Mouse (Mus musculus) embryo, embryonic 11 days (tissue): ENCODE results near the gene Plod1.
"Not testable (repeated sequence)": the region's sequence is repeated elsewhere in the genome, so short reads cannot be mapped to it uniquely, and the experiment has no call there.

Experiments
- DNase-seq: peaks from one replicate; pipeline ENCODE4 v3.0.0-alpha.2; 2015

The Plod1 gene

GRCm38 (mm10) chr4:147888237-147888636 lies 48.3 kb downstream of the Plod1 start:
- no peak for DNase-seq

GRCm38 (mm10) chr4:147887277-147887676 lies 49.3 kb downstream of the Plod1 start:
- DNase-seq: no peak

GRCm38 (mm10) chr4:147886158-147886557 lies 50.4 kb downstream of the Plod1 start:
- DNase-seq: no peak

- DNase-seq: no peak
Observed at GRCm38 (mm10) chr4:147884138-147884537, 52.4 kb downstream of the Plod1 start.

- DNase-seq: no peak
Observed at GRCm38 (mm10) chr4:147883041-147883440, 53.5 kb downstream of the Plod1 start.

GRCm38 (mm10) chr4:147881792-147882191 lies 54.8 kb downstream of the Plod1 start:
- DNase-seq: no peak

GRCm38 (mm10) chr4:147879865-147880264 lies 56.7 kb downstream of the Plod1 start:
- no peak for DNase-seq

- DNase-seq: no peak
Observed at GRCm38 (mm10) chr4:147879456-147879855, 57.1 kb downstream of the Plod1 start.

- no peak for DNase-seq
Observed at GRCm38 (mm10) chr4:147878537-147878936, 58.0 kb downstream of the Plod1 start.

- DNase-seq: no peak
Observed at GRCm38 (mm10) chr4:147875852-147876575, 60.6 kb downstream of the Plod1 start.

GRCm38 (mm10) chr4:147869238-147869637 lies 67.3 kb downstream of the Plod1 start:
- peak; percentile 5 for DNase-seq

GRCm38 (mm10) chr4:147868450-147869031 lies 68.0 kb downstream of the Plod1 start, which contains the start of the genes Miip and Fv1:
Gene Miip, minus strand, starts transcription at chr4:147868816.
Gene Fv1, plus strand, starts transcription at chr4:147868979.
- peak; percentile 98 for DNase-seq

GRCm38 (mm10) chr4:147867563-147868449 lies 68.8 kb downstream of the Plod1 start:
- peak; percentile 4 for DNase-seq

- DNase-seq: not testable (repeated sequence)
Observed at GRCm38 (mm10) chr4:147866793-147867192, 69.8 kb downstream of the Plod1 start.

GRCm38 (mm10) chr4:147866056-147866455 lies 70.5 kb downstream of the Plod1 start:
- no peak for DNase-seq

GRCm38 (mm10) chr4:147865651-147866050 lies 70.9 kb downstream of the Plod1 start:
- DNase-seq: no peak

GRCm38 (mm10) chr4:147862051-147862450 lies 74.5 kb downstream of the Plod1 start:
- DNase-seq: no peak
